Mouse (Mus musculus) thymus, postnatal 4 days (tissue): Measurements from ENCODE around the gene Gcgr.
A peak's percentile ranks its signal among the peaks of the same experiment; 100 is the strongest.

Experiments
- DNase-seq: peaks from one replicate; pipeline ENCODE4 v3.0.0; 2021

Gcgr gene

DNA sequence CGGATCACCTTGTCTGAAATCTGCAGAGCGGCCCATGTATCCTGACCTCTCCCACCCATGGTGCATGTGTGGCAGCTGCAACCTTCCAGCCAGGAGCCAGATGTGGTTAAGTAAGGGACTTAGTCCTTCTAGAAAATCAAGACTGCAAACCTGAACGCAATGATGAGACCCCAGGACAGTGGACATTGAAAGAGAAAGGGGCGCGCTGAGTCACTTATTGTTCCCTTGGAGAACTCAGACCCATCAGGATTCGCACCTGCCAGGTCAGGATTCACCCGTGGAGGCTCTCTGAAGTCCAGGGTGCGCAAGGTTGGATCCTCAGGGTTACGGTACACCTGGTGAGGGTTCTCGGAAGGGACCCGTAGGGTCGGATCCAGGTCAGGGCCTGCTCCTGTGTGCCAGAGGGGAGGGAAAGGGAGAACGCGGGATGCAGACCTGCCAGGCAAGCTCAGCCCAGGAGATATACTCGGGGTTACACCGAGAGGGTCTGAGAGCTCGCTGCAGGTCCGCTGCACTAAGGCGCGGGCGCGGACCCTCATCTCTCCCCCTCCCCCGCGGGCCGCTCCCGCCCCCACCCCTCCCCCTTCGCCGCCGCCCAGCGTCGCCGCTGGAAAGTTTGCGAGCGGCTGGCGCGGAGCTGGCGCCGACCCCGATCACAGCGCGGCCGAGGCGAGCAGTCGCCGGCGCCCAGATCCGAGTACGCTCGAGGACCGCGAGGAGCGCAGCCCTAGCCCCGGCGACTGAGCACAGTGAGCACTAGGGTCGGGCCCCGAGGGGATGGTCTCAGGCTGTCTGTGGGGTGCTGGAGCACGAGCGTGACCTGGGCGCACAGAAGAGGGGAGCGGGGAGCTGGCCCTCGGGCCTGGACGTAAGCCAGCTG lies at the start of gene Gcgr:
Gcgr (plus strand) TSS at position 615 of the 880 bp plus-strand sequence.
- DNase-seq = peak; percentile 50

DNA sequence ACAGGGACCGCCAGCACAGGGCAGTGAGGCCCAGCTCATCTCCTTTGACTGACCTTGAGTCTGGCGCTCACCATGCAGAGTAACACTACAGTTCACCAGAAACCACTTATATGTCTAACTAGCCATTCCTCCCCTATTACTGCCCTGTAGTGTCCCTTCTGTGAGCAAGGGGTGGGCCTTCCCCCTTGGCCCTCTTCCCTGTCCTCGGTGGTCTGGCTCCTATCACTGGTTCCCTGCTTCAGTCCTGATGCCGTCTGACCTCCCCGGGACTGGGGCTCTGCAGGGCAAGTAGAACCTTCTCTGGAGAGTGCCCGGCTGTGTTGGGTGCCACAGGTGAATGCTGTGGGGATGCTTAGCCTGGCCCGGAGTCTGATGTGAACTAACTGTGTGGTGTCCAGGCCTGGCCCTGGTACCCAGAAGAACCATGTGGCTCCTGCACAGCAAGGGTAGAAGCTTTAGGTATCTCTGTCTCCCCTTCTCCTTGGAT lies 47.0 kb upstream of the Gcgr start:
- no peak for DNase-seq

- peak; percentile 89 for DNase-seq
Observed at GRCm38 (mm10) chr11:120484265-120484981, 46.1 kb upstream of the Gcgr start, which contains the start of gene Mrpl12. TSS of gene Mrpl12 (plus strand) at chr11:120484613.

DNA sequence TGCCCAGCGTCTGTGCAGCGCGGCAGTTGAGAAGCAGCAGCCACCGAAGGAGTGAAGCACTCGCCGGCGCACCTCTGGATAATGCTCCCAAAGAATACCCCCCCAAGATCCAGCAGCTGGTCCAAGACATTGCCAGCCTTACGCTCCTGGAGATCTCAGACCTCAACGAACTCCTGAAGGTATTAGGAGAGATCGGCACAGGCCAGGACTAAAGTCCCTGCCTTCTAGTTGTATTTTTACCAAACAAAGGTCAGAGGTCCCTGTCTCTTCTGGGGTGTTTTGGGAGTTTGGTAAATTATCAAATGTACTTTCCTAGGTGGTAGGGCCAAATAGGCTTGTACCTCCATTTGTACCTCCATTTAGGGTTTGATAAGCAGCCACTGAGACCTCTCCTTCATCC lies 45.2 kb upstream of the Gcgr start:
- no peak for DNase-seq

DNA sequence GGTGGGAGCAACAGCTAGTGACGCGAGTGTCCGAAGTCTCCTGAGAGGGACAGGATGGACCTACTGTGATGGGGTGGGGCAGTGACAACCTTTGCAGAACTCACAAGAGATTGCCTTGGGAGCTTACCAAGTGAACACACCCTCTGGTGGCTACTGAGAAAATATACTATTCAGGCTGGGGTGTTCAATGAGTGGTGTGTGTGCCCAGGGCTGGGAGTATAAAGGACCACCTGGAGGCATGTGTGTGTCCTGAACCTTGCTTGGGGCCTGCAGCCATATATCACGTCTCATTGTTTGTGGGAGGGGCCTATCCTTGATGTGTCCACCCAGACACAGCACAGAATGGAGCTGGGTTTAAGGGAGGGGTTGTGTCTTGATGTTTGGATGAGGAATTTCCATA lies 42.0 kb upstream of the Gcgr start:
- no peak for DNase-seq

GRCm38 (mm10) chr11:120489054-120489761 lies 41.3 kb upstream of the Gcgr start:
- DNase-seq = peak; percentile 62

DNA sequence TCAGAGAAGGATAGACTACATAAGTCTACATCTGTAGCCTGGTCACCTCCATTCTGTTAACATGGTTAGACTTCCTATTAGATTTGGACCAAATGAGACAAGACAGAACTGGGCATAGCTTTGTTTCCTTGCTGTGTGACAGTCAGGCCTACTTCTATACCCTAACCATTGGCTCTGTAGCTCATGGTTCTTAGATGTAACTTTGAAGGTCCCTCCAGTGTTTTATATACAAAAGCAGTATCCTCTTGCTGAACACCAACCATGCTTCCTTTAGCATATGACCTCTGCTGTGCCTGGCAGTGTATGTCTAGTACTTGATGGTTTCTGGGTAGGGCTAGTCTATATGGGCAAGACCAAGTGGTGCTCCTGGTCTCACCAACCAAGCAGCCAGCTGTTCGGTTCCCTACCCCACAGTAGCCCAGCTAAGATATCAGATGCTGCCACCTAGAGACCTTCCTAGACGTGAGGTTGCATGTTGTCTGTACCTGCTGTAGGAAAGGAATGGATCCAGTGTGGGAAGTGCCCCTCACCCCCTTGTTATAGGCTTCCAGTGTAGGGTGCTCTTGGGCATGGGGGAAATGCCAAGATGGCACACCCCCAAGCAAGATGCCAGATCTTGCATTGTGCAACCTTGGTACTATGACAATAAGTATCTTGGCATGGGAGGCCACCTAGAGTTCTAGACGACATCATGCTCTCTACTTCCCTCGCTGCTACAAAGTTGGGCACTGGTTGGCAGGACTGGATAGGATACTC lies 40.0 kb upstream of the Gcgr start:
- no peak for DNase-seq

- peak; percentile 84 for DNase-seq
Observed at GRCm38 (mm10) chr11:120491317-120492023, 39.0 kb upstream of the Gcgr start, which contains the start of gene Slc25a10. TSS of gene Slc25a10 (plus strand) at chr11:120491840.

- DNase-seq = peak; percentile 52
Observed at GRCm38 (mm10) chr11:120492024-120492877, 38.2 kb upstream of the Gcgr start.

- DNase-seq = no peak
Observed at GRCm38 (mm10) chr11:120492878-120493203, 37.7 kb upstream of the Gcgr start.

- DNase-seq = no peak
Observed at GRCm38 (mm10) chr11:120493351-120493750, 37.1 kb upstream of the Gcgr start.

DNA sequence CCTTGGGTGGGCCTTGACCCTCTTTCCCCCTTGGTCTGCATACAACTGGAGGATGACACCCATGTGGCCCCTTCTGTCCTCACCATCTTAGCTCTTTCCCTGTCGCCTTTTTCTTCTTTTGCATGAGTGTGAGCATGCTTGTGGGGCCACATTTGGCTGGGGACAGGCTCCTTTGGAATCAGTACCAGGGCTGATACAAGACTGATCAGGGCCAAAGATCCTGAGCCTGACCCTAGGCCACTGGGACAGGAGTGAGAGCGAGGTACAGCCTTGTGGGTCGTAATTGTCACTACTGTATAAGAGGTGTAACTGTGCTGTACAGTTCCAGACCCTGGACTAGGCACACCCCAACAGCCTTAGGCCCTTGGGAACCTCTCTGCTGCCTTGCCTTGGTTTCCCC lies 36.6 kb upstream of the Gcgr start:
- DNase-seq = no peak

- DNase-seq = no peak
Observed at GRCm38 (mm10) chr11:120497436-120497835, 33.1 kb upstream of the Gcgr start.

DNA sequence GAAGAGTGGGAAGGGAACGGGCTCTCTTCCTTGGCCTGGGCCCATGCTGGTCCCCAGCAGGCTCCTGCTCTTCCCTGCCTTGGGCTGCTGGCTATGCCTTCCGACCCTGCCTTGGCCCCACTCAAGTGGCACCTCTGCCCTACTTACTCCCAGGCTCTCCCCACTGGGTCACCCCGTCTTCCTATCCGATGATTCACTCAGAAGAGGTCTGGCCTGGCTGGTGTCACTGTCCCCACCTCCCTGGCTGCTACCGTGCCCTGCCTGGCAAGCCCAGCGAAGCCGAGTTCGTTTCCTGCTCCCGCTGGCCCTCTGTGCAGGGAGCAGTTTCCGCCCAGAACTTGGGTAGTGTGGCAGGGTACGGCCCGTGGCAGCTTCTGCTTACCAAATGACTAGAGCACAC lies 32.3 kb upstream of the Gcgr start:
- DNase-seq = no peak

- no peak for DNase-seq
Observed at GRCm38 (mm10) chr11:120498891-120499290, 31.6 kb upstream of the Gcgr start.

GRCm38 (mm10) chr11:120499894-120500293 lies 30.6 kb upstream of the Gcgr start:
- no peak for DNase-seq

GRCm38 (mm10) chr11:120500357-120500756 lies 30.1 kb upstream of the Gcgr start:
- no peak for DNase-seq

DNA sequence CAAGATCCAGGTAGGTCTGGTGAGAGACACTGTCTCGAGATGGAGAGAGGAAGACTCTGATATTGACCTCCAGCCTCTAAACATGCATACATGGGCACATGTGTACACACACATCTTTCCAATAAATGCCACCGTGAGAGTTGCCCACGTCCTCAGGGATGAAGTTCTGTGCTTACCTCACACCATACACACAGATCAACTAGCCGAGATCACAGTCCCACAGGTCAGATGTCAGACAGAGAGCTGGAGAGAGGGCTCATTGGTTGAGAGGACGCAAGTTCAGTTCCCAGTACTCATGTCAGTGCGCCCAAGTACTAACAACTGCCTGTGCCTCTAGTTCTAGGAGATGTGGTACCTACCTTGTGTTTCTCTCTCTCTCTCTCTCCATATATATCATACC lies 29.5 kb upstream of the Gcgr start:
- no peak for DNase-seq

DNA sequence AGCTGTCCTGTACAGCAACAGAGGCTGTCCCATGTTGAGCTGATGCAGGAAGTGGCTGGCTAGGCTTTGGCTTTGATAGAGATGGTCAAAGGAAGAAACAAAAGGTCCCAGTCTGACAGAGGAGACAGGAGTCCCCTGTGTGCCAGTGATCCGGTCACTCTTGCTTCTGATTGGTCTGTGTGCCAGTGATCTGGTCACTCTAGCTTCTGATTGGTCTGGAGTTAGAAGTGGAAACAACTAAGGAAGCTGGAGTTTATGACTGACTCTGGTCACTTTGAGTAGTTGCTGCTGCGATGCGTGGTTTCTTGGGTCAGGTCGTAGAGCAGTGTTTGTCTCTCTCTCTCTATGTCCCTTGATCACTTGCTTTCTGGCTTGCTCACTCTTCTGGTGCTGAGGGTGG lies 28.8 kb upstream of the Gcgr start:
- no peak for DNase-seq

GRCm38 (mm10) chr11:120505661-120506060 lies 24.8 kb upstream of the Gcgr start:
- DNase-seq = no peak

DNA sequence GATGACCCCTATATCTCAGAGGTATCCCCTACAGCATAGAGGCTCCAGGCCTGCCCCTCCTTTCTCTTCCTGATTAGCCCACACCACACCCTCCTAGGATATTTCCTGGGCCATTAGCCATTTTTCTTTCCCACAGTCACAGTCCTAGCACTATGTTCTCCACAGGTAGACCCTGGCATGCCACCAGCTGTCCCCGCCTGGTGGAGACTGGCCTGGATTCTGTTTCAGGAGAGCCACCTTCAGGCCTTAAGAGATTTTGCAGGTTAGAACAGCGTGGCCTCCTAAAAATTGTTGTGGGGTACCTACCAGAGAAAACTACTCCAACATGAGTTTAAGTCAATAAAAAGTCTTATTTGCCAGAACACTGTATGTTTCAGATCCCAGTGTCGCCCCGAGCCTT lies 23.6 kb upstream of the Gcgr start:
- DNase-seq = no peak
